Mouse (Mus musculus): ENCODE results near the gene Exoc4.

Exoc4 gene

GRCm38 (mm10) chr6:33322849-33323248 lies 74.0 kb downstream of the Exoc4 start:
- DNase-seq, result no peak

GRCm38 (mm10) chr6:33323386-33323785 lies 74.5 kb downstream of the Exoc4 start:
- DNase-seq, result no peak

GRCm38 (mm10) chr6:33328326-33328725 lies 79.4 kb downstream of the Exoc4 start:
- DNase-seq, result no peak

- DNase-seq, result no peak
These were observed 98.3 kb downstream of the Exoc4 start for GRCm38 (mm10) chr6:33347088-33347775.

- peak; percentile 4 to 6 for DNase-seq
These were observed 112.7 kb downstream of the Exoc4 start for GRCm38 (mm10) chr6:33361613-33362012.

GRCm38 (mm10) chr6:33380517-33380916 lies 131.6 kb downstream of the Exoc4 start:
- no peak for DNase-seq

- DNase-seq, result no peak
These were observed 133.3 kb downstream of the Exoc4 start for GRCm38 (mm10) chr6:33382176-33382575.

GRCm38 (mm10) chr6:33392020-33392419 lies 143.1 kb downstream of the Exoc4 start:
- DNase-seq, result peak in 1 of 2 experiments; percentile 5

- no peak for DNase-seq
These were observed 150.6 kb downstream of the Exoc4 start for GRCm38 (mm10) chr6:33399491-33399890.

- DNase-seq, result no peak
These were observed 152.3 kb downstream of the Exoc4 start for GRCm38 (mm10) chr6:33401161-33401560.

- peak; percentile 27 to 35 for DNase-seq
These were observed 156.8 kb downstream of the Exoc4 start for GRCm38 (mm10) chr6:33405562-33406275.

- no peak for DNase-seq
These were observed 160.7 kb downstream of the Exoc4 start for GRCm38 (mm10) chr6:33409586-33409985.

GRCm38 (mm10) chr6:33425007-33425406 lies 176.1 kb downstream of the Exoc4 start:
- DNase-seq, result no peak

GRCm38 (mm10) chr6:33431207-33431787 lies 182.4 kb downstream of the Exoc4 start:
- peak in 1 of 2 experiments; percentile 20 for DNase-seq

- DNase-seq, result no peak
These were observed 191.6 kb downstream of the Exoc4 start for GRCm38 (mm10) chr6:33440508-33440907.

- DNase-seq, result no peak
These were observed 204.9 kb downstream of the Exoc4 start for GRCm38 (mm10) chr6:33453810-33454209.

GRCm38 (mm10) chr6:33454354-33454753 lies 205.5 kb downstream of the Exoc4 start:
- DNase-seq, result no peak

- DNase-seq, result no peak
These were observed 206.4 kb downstream of the Exoc4 start for GRCm38 (mm10) chr6:33455238-33455637.

GRCm38 (mm10) chr6:33464862-33465261 lies 216.0 kb downstream of the Exoc4 start:
- DNase-seq, result no peak

- no peak for DNase-seq
These were observed 216.5 kb downstream of the Exoc4 start for GRCm38 (mm10) chr6:33465392-33465791.

GRCm38 (mm10) chr6:33466168-33466839 lies 217.4 kb downstream of the Exoc4 start:
- DNase-seq, result no peak

- DNase-seq, result no peak
These were observed 219.6 kb downstream of the Exoc4 start for GRCm38 (mm10) chr6:33468480-33468879.

GRCm38 (mm10) chr6:33476134-33476533 lies 227.2 kb downstream of the Exoc4 start:
- DNase-seq, result no peak
